Mouse (Mus musculus) liver, embryonic 14.5 days (tissue): ENCODE data around the gene Slc25a45.

ENCODE experiments used
- CTCF ChIP-seq: IDR thresholded peaks from 2 replicates; pipeline ENCODE4 v1.5.1; 2016; ENCODE audit warnings: antibody characterized with exemption, low read depth, control low read depth
- EP300 ChIP-seq: IDR thresholded peaks from 2 replicates; pipeline ENCODE4 v1.6.1; 2016; ENCODE audit warnings: antibody characterized with exemption, low read depth

DNA sequence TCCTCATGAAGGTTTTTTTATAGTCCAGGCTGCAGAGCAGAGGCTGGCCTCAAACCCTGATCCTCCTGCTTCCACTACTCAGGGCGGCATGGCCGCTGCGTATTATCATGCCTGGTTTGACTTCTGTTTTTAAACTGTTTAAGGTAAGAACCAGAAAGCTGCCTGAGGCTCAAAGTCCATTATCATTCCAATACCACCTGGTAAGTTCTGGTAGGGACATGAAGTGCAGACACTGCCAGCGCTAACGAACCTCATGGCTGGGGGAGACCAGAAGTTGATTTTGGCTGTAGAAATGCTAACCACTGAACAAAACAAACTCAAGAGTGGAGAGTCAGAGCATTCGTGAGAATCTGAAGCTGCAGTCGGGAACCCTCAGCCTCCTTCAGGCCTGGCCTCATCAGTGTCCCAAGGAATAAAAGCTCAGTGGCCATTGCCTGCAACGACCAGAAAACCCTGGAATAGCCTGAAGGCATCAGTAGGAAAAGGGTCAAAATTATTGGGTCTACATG is 41.6 kb upstream of the Slc25a45 start:
- TF ChIP-seq CTCF: no peak
- no peak for TF ChIP-seq EP300
